Mouse (Mus musculus): ENCODE results near the gene Rpia.

DNA sequence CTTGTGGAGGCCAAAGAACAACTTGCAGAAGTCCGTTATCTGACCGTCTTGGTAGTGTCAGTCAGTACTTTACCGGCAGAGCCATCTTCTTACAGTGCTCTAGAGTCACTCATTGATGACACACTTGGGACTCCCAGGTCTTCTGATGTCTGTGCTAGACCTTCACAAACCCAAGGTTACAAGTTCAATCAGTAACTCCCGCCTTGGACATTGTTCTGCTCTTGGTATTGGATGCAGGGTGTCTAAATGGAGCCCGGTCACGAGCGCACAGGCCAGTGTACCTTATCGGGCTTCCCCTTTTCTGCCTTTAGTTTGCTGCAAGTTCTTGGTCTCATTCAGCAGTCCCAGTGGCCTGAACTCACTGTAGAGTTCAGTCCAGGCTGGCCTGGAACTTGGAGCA is 612 bp upstream of the Rpia start:
- TF ChIP-seq POLR2A (IDR thresholded peaks at IDR 0.05; ENCODE audit: extremely low read depth, insufficient read depth, low read length), result no peak
- TF ChIP-seq CTCF (IDR thresholded peaks at IDR 0.05; ENCODE audit: extremely low read depth, insufficient read depth, low read length), result no peak
